Mouse (Mus musculus) liver, embryonic 11.5 days (tissue): ENCODE measurements around the gene Pfkfb3. TPM values are rescaled to one million over a fixed set of nuclear protein-coding genes. Genes with fewer than 3 reads are reported as not detected.
A peak's percentile ranks its signal among the peaks of the same experiment; 100 is the strongest.

Source experiments
- ATAC-seq: fragments of 200-750 bp; cut with Nextera tagmentation; replicated peaks from 2 replicates; pipeline ENCODE4 v1.8.0; 2017; ENCODE audit warnings: moderate number of reproducible peaks, mild to moderate bottlenecking, moderate TSS enrichment, moderate library complexity; ENCODE audit not compliant: low FRiP score
- DNase-seq: peaks from one replicate; pipeline ENCODE4 v3.0.0-alpha.2; 2017; ENCODE audit warnings: low spot score
- H3K27ac ChIP-seq: fragments of 300-500 bp; sonication (generic); 2 replicates; pipeline ENCODE4 v1.5.1; 2014; ENCODE audit warnings: mild to moderate bottlenecking, low read depth, low read length, control low read depth
- H3K27me3 ChIP-seq: fragments of 300-500 bp; sonication (generic); replicated peaks from 2 replicates; pipeline ENCODE4 v1.6.1; 2014; ENCODE audit warnings: low read length, mixed read lengths; ENCODE audit not compliant: control insufficient read depth, insufficient read depth
- H3K36me3 ChIP-seq: fragments of 300-500 bp; sonication (generic); 2 replicates; pipeline ENCODE4 v1.6.1; 2014; ENCODE audit warnings: mild to moderate bottlenecking, low read length, moderate library complexity, mixed read lengths; ENCODE audit not compliant: control insufficient read depth, insufficient read depth
- H3K4me1 ChIP-seq: fragments of 300-500 bp; sonication (generic); replicated peaks from 2 replicates; pipeline ENCODE4 v1.6.1; 2014; ENCODE audit warnings: low read length, mixed read lengths; ENCODE audit not compliant: control insufficient read depth, insufficient read depth
- H3K4me2 ChIP-seq: fragments of 300-500 bp; sonication (generic); 2 replicates; pipeline ENCODE4 v1.6.1; 2014; ENCODE audit warnings: mild to moderate bottlenecking, control low read depth, moderate library complexity
- H3K4me3 ChIP-seq: fragments of 300-500 bp; sonication (generic); 2 replicates; pipeline ENCODE4 v1.5.1; 2014; ENCODE audit warnings: low read depth, low read length, control low read depth
- H3K9ac ChIP-seq: fragments of 300-500 bp; sonication (generic); 2 replicates; pipeline ENCODE4 v1.6.1; 2014; ENCODE audit warnings: low read depth, low read length, control low read depth
- H3K9me3 ChIP-seq: fragments of 300-500 bp; sonication (generic); 2 replicates; pipeline ENCODE4 v1.6.1; 2016; ENCODE audit warnings: low read length, inconsistent platforms, mixed read lengths; ENCODE audit not compliant: control insufficient read depth
- WGBS: fragments of 180-500 bp; shearing (Covaris S2); extraction: QIAGEN DNeasy Blood & Tissue Kit; methylation state at CpG from one replicate; pipeline ENCODE4 v1.1.7; 2014; 5-methylcytosine and 5-hydroxymethylcytosine counted together
- polyA plus RNA-seq: library from polyadenylated mRNA; unstranded; fragments of >200 nt; fragmentation: Nextera tagmentation; extraction: Ambion mirVana; gene quantifications from 2 replicates; pipeline ENCODE4 v1.2.1, GENCODE M21; 2014

Gene Pfkfb3
- polyA plus RNA-seq, 1 experiment from 2014 or later: 20.3 TPM

DNA sequence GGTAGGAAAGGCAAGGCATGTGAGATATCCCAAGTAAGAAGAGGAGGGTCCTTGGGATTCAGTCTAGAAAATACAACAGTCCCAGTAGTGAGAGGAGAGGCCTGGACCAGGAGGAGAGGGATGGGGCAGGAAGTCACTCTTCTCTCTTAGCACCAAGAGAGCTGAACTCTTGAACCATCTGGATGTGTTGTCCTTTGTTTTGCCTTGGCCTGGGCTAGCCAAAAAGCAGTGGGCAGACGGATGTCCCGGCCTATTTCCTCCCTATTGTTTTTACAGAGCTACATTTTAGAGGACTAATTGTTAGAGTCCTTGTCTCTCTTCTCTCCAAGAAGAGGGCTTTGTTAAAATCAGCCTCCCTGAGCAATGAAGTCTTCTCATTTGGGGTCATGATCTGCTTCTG is 106.0 kb downstream of the Pfkfb3 start:
- H3K36me3 ChIP-seq: no peaks in the 10 kb centered on the region
- no peaks in the 10 kb centered on the region for H3K27me3 ChIP-seq
- no peak overlapping the region for H3K27ac ChIP-seq
- H3K4me3 ChIP-seq: no peak overlapping the region
- no peaks in the 10 kb centered on the region for H3K9me3 ChIP-seq
- no peak overlapping the region for H3K9ac ChIP-seq
- DNase-seq (no peak), ATAC-seq (no peak)
- no peak overlapping the region for H3K4me2 ChIP-seq
- WGBS: 59% methylated on average over 2 of the region's 2 CpGs
- no peaks in the 10 kb centered on the region for H3K4me1 ChIP-seq

DNA sequence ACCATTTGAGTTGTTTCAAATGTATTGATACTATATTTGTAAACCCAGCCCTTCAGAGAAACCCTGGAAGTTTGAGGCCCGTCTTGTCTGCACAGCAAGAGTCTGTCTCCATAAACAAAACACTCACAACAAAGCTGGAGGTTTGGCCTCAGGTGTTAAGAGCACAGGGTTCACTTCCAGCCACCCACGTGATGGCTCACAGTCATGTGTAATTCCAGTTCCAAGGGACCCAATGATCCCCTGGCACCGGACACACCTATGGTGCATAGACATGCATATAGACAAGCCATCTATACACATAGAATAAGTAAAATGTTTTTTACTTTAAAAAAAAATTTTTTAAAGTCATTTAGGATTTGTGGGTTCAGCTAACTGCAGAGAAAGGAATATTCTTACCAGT is 108.2 kb downstream of the Pfkfb3 start:
- no peaks in the 10 kb centered on the region for H3K9me3 ChIP-seq
- H3K36me3 ChIP-seq: no peaks in the 10 kb centered on the region
- H3K4me1 ChIP-seq: no peaks in the 10 kb centered on the region
- H3K9ac ChIP-seq: no peak overlapping the region
- 76% methylated on average over 3 of the region's 3 CpGs for WGBS
- H3K4me2 ChIP-seq: no peak overlapping the region
- DNase-seq: no peak
- H3K4me3 ChIP-seq: no peak overlapping the region
- no peaks in the 10 kb centered on the region for H3K27me3 ChIP-seq
- ATAC-seq: no peak
- no peak overlapping the region for H3K27ac ChIP-seq

DNA sequence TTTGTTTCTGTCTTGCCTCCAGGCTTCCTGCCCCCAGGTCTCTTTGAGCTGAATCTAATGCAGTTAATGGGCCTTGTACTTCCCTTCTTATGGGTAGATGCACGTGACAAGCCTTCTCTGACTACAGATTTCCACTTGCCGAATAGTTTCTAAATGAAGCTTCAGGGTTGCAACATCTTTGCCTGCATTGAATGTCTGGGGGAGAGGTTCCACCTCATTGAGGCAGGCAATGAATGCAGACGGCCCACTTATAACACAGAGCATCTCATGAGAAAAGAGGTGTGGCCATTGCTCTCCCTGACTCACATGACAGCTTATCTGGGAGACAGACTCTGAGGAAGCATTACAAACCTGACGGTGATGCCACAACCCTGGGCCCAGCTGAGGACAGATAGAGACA is 112.0 kb downstream of the Pfkfb3 start:
- 44% methylated on average over 4 of the region's 4 CpGs for WGBS
- DNase-seq: no peak
- no peak overlapping the region for H3K27ac ChIP-seq
- no peaks in the 10 kb centered on the region for H3K27me3 ChIP-seq
- no peaks in the 10 kb centered on the region for H3K4me1 ChIP-seq
- H3K4me2 ChIP-seq: no peak overlapping the region
- no peak overlapping the region for H3K4me3 ChIP-seq
- no peak overlapping the region for H3K9ac ChIP-seq
- no peak for ATAC-seq
- H3K9me3 ChIP-seq: no peaks in the 10 kb centered on the region
- no peaks in the 10 kb centered on the region for H3K36me3 ChIP-seq

DNA sequence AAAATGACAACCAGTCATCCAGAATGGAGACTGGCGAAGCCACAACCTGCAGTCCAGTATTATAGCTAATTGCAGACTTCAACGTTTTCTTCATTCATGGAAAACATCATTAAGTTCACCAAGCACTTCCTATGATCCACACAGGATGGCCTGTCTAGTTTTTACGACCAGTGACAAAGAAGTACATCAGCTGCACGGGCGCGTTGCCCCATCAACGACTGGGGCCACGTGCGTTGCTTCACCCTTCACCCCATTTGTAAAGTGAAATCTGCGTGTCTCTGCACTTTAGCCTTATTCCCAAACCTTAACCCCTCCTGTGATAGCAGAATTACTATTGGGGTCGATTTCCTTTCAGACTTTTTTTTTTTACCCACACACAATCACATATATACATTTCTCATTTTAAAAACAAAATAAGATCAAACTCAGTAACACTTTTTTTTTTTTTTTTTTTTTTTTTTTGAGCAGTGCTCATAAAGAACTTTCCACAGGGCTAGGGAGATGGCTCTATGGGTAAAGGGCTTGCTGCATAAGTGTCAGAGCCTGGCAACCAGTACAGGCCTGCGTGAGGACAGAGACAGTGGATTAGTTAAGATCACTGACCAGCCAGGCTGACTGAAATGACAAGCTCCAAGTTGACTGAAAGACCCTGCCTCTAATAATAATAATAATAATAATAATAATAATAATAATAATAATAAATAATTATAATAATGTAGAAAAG is 115.5 kb downstream of the Pfkfb3 start:
- ATAC-seq: no peak
- Histone ChIP-seq H3K9ac (no peak overlapping the region), H3K27ac (no peak overlapping the region), H3K9me3 (no peaks in the 10 kb centered on the region), H3K4me3 (no peak overlapping the region), H3K4me2 (no peak overlapping the region), H3K36me3 (no peaks in the 10 kb centered on the region), H3K4me1 (no peaks in the 10 kb centered on the region), H3K27me3 (no peaks in the 10 kb centered on the region)
- DNase-seq: no peak
- WGBS: 76% methylated on average over 12 of the region's 12 CpGs

DNA sequence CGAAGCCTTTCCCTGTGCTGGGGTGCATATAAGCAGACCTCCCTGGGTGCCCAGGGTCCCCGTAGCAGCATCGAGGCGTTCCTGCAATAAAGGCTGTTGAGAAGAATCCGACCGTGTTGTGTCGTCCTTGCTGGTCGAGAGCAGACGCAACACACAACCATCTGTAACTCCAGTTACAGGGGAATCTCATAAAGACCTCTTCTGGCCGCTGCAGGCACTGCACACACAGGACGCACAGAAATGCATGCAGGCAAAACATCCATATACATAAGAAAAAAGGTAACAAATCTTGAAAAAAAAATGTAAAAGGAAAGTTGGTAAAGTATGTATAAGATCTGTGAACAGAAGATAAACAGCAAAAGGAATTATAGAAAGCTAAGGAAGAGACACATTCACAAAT is 117.5 kb downstream of the Pfkfb3 start:
- ATAC-seq (no peak), DNase-seq (no peak)
- H3K9ac ChIP-seq: no peak overlapping the region
- no peak overlapping the region for H3K27ac ChIP-seq
- H3K27me3 ChIP-seq: no peaks in the 10 kb centered on the region
- H3K9me3 ChIP-seq: no peaks in the 10 kb centered on the region
- no peaks in the 10 kb centered on the region for H3K36me3 ChIP-seq
- no peak overlapping the region for H3K4me3 ChIP-seq
- H3K4me2 ChIP-seq: no peak overlapping the region
- no peaks in the 10 kb centered on the region; the same call in 1 of the 2 replicates for H3K4me1 ChIP-seq
- 87% methylated on average over 11 of the region's 11 CpGs for WGBS

DNA sequence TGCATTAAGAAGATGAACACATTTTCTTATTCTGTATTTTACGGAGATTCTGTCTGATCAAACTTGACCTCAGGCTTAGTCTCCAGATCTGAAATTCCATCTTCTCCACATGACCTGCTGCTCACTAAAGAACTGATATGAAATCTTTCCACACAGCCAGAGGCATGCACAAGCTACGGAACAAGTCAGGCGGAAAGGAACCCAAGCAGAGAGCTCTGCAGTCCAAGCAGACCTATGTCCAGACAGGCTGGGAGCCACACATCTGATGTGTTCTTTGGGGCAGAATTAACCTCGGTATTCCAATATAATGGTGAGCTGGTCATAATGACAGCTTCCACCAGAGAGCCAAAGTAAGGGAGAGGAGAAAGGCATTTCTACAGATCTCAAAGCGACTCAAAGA is 120.5 kb downstream of the Pfkfb3 start:
- 86% methylated on average over 5 of the region's 5 CpGs for WGBS
- no peak overlapping the region for H3K27ac ChIP-seq
- H3K9ac ChIP-seq: no peak overlapping the region

DNA sequence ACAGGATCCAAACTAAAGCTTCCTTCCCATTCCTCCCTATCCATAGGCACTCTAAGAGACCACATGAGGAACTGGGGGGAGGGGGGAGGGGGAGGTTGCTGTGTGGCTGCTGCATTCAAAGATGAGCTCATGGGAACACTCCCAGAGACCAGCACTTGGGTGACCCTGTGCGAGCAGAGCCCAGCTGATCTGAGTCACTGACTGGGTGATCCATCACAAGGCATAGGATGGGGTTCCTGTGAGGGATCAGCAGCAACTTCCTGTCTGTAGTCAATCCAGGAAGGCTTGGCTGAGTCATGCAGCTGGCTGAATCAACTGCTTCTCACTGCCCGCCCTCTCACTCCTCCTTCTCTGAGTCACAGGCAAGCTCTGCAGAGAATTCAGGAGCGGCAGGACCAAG is 124.3 kb downstream of the Pfkfb3 start:
- WGBS: 17% methylated on average over 3 of the region's 3 CpGs
- Histone ChIP-seq H3K4me1 (peaks cover 26% of the 10 kb centered on the region), H3K4me3 (no peak overlapping the region)

More for the DNA sequence above, 120.5 kb downstream of the Pfkfb3 start:
- no peak for DNase-seq
- H3K27me3 ChIP-seq: no peaks in the 10 kb centered on the region
- no peaks in the 10 kb centered on the region for H3K36me3 ChIP-seq
- ATAC-seq: no peak
- H3K4me1 ChIP-seq: peaks cover 11% of the 10 kb centered on the region
- no peak overlapping the region for H3K4me3 ChIP-seq
- H3K9me3 ChIP-seq: no peaks in the 10 kb centered on the region
- no peak overlapping the region for H3K4me2 ChIP-seq

DNA sequence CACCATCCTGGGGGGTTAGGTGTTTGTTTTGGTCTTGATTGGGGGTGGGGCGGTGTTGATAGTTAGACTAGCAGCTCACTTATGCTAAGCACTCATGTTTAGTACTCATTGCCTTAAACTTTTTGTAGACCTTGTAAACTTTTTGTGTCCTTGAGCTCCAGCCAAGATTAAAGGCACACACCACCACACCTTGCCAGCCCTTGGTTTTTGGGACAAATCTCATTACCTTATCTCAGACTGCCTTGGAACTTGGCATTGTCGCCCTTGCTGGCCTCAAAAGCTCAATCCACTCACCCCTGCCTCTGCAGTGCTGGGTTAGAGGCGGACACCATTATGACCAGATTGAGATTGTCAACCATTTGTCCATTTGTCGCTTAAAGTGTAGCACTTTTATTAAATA is 125.3 kb downstream of the Pfkfb3 start:
- H3K9me3 ChIP-seq: no peaks in the 10 kb centered on the region
- DNase-seq: no peak
- 79% methylated on average over 4 of the region's 4 CpGs for WGBS

More for the DNA sequence above, 124.3 kb downstream of the Pfkfb3 start:
- H3K27me3 ChIP-seq: no peaks in the 10 kb centered on the region
- no peaks in the 10 kb centered on the region for H3K9me3 ChIP-seq
- H3K4me2 ChIP-seq: no peak overlapping the region
- no peak overlapping the region for H3K9ac ChIP-seq
- DNase-seq (peak; percentile 49), ATAC-seq (peak; percentile 60)
- 0 out of 2 replicates have a peak overlapping the region, but pooled peaks have one; percentile 32 for H3K27ac ChIP-seq
- no peaks in the 10 kb centered on the region for H3K36me3 ChIP-seq

DNA sequence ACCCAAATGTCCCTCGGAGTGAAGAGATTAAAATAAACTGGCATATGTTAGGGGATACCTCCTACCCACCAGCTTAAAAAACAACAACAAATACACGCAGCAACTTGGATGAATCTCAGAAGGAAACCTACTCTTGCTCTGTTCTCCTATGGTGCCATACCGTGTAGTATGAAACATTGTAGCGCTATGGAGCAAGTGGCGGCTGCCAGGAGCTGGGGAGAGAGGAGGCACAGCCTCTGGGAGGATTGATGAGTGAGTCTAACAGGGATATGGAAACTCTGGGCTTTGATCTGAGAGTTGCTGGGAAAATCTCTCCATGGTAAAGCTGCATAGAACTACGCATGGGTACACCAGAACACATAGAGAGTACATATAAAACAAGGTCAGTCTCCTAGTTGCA is 126.3 kb downstream of the Pfkfb3 start:
- no peak overlapping the region for H3K4me3 ChIP-seq
- WGBS: 86% methylated on average over 6 of the region's 6 CpGs
- peaks cover 26% of the 10 kb centered on the region for H3K4me1 ChIP-seq
- no peak overlapping the region for H3K9ac ChIP-seq
- DNase-seq: no peak
- no peaks in the 10 kb centered on the region for H3K9me3 ChIP-seq
- H3K27me3 ChIP-seq: no peaks in the 10 kb centered on the region
- H3K36me3 ChIP-seq: no peaks in the 10 kb centered on the region
- no peak overlapping the region for H3K4me2 ChIP-seq
- H3K27ac ChIP-seq: no peak overlapping the region
- no peak for ATAC-seq

More for the DNA sequence above, 125.3 kb downstream of the Pfkfb3 start:
- H3K4me1 ChIP-seq: peaks cover 26% of the 10 kb centered on the region
- H3K27ac ChIP-seq: no peak overlapping the region
- no peak overlapping the region for H3K4me2 ChIP-seq
- no peaks in the 10 kb centered on the region for H3K27me3 ChIP-seq
- ATAC-seq: no peak
- H3K4me3 ChIP-seq: no peak overlapping the region
- H3K9ac ChIP-seq: no peak overlapping the region
- H3K36me3 ChIP-seq: no peaks in the 10 kb centered on the region
